Mouse (Mus musculus): ENCODE results near the gene Fez2.

The Fez2 gene

DNA sequence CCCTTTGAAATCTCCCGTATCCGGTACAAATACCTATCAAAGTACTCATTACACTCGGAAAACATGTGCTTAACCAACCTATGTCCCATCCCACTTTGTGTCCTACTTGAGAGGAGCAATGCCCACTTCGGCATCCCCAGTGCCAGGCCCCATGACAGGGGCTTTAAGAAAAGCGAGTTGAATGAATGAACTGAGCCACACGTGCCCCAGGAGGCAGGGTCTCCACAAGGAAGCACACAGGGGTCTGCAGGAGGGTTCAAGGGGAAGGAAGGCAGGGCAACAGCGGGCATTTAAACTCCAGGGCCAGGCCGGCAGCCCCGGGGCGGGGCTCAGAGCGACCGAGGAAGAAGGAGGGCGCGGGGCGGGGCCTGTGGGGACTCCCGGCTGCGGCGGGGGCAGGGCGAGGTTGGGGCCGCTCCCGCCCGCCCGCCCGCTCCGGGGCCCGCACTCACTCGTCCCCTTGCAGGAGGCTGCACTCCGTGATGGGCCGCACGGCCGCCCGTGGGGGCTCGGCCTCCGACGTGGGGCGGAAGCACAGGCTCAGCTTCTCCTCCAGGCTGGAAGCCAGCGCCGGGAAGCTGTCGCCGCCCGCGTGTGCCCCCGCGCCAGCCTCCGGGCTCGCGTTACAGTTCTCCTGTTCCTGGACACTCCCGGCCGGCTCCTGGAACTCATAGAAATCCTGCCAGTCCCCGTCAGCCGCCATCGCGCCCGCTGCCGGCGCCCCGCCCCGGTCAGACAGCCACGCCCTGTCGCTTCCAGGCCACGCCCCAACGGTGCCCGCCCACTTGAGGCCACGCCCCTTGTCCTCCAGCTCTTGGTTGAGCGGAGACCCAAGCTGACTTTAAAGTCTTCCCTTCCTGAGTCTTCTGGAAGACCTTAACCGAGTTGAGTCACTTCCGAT is at the start of gene Fez2:
Fez2 (minus strand) TSS at position 772 of the 901 bp plus-strand sequence.
- in situ Hi-C loops (cut with MboI; ENCODE audit: low pct_unique_long_range_greater_than_20kb in 1 of 2, low sequenced_read_pairs in 2 of 2, unreplicated experiment in 1 of 2), result no loop called here

DNA sequence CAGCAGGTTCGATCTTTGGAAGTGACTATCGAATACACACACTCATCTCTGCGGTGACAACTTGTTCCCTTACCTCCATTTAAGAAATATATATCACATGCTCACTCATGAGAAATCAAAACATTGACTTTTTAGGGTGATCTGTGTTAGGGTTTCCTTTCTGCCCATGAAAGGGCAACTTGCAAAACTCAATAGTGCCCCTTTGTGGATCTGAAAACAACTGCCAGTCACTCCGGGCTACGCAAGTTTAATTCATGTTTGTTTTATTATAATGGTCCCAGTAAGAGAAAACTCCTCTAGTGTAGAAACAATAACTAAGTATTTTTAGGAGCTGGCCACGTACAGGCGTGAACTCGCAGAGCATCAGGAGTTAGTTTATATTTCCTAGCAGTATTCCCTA is 47.5 kb upstream of the Fez2 start:
- in situ Hi-C loops (cut with MboI; ENCODE audit: low pct_unique_long_range_greater_than_20kb in 1 of 2, low sequenced_read_pairs in 2 of 2, unreplicated experiment in 1 of 2), result loop anchor here in 1 of 2 experiments (10.0 kb wide), 1 partner anchor 119 kb away; no protein-coding TSS in a partner anchor

DNA sequence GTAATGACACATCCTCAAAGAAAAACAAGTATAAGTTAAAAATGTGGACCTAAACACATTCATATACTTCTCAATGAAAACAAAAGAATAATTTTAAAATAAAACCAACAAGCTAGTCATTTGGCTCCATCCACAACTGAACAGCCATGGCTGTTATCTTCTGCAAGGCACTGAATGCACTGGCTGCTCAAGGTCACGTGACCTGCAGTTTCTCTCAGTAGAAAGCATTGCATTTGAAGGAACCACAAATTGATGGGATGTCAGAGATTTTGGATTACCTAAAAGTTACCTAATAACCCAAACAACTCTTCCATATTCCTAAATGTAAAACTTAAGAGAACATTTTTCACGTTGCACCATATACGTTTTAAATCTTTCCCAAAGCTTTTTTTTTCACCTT is 47.1 kb upstream of the Fez2 start:
- in situ Hi-C loops (cut with MboI; ENCODE audit: low pct_unique_long_range_greater_than_20kb in 1 of 2, low sequenced_read_pairs in 2 of 2, unreplicated experiment in 1 of 2), result loop anchor here in 1 of 2 experiments (10.0 kb wide), 1 partner anchor 120 kb away; no protein-coding TSS in a partner anchor

DNA sequence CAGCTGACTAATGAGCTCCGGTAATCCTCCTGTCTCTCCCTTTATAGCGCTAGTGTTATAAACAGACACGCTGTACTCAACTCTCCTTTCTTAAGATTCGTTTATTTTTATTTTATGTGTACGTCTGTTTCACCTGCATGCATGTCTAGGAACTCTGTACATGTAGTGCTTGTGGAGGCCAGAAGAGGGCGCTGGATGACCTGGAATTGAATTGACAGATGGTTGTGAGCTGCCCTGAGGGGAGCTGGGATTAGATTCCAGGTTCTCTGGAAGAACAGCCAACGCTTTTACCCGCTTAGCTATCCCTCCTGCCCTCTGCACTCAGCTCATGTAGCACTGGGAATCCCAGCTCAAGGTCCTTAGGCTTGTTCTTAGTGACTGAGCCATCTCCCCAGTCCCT is 42.2 kb upstream of the Fez2 start:
- in situ Hi-C loops (cut with MboI; ENCODE audit: low pct_unique_long_range_greater_than_20kb in 1 of 2, low sequenced_read_pairs in 2 of 2, unreplicated experiment in 1 of 2), result loop anchor here in 1 of 2 experiments (10.0 kb wide), 1 partner anchor 125 kb away; no protein-coding TSS in a partner anchor

DNA sequence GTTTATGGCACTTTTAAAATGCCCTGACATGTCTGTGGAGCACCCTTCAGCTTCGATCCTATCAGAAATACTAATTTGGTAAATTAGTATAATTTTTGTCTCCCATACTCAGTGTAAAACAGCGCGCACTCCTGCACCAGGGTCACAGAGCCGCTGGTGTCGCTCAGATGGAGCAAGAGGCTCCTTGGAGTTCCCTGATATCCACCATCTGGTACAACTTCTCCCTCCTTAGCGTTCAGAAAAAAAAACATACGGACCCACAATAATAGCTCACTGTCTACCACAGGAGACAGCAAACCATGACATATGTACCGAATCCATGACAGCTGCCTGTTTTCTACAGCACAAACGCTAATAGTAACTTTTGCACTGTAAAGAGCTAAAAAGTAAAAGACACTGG is 37.6 kb upstream of the Fez2 start:
- in situ Hi-C loops (cut with MboI; ENCODE audit: low pct_unique_long_range_greater_than_20kb in 1 of 2, low sequenced_read_pairs in 2 of 2, unreplicated experiment in 1 of 2), result no loop called here

DNA sequence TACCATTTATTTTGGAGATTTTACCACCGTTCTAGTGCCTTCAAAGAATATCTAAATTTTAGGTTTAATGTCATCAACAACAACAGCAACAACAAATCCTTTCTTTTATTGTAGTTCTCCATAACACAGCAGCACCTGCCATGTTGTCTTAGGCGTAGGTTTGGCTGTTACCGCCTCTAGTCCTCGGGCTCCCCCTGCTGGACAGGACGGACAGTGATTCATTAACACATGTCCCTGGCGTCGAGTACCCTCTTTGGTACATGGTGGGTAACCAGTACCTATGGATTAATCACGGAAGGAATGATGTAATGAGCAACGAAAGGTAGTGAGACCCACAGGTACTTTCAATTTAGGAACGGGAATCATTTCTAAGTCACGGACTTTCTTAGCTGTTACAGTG is 37.2 kb upstream of the Fez2 start:
- in situ Hi-C loops (cut with MboI; ENCODE audit: low pct_unique_long_range_greater_than_20kb in 1 of 2, low sequenced_read_pairs in 2 of 2, unreplicated experiment in 1 of 2), result no loop called here

DNA sequence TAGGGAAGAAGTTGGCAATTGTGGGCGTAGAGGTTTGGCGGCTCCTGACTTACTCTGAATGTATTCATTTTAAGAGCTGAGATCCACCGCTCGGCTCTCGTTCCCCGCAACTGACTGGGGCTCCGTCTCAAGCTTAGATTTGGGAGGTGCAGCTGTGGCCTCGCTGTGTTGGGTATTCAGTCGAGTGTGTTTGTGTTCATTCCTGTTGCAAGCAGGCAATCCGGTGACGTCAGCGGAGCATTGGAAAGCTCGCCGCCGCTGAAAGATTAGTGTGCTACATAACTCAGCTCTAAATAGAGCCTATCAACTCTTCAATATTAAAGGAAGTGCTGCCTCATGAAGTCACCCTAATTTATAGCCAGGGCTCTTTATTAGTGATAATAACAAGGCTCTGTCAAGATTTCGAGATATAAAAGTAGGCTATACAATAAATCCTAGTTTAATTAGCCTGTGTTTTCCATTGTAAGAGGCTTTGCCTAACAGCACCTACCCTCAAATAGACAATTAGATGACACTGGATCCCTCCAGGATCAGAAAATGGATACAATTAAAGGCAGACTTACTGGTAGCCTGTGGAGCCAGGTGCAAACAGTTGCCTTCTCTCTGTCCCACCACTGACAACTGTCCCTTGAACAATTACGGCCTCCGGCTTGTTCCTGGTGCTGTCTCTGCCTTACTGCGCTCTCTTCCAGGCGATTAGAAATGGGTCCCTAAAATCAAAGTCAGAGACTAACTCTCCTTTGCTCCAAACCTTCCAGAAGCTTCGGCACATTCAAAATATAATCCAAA is 36.4 kb upstream of the Fez2 start:
- in situ Hi-C loops (cut with MboI; ENCODE audit: low pct_unique_long_range_greater_than_20kb in 1 of 2, low sequenced_read_pairs in 2 of 2, unreplicated experiment in 1 of 2), result no loop called here

DNA sequence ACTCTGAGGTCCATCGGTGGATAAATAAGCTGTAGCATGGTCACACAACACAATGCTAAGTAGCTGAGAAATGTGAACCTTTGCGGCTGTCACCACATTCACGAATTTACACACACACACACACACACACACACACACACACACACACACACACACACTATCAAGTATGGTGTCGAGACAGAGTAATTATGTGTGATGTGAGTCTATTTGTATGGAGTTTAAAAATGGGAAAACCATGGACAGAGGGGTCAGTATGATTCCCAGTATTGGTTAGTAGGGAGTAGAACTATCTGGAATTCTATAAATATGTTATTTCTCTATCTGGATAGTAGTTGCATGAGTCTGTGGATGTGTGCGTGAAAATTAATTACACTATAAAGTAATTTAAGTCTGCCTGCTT is 35.6 kb upstream of the Fez2 start:
- in situ Hi-C loops (cut with MboI; ENCODE audit: low pct_unique_long_range_greater_than_20kb in 1 of 2, low sequenced_read_pairs in 2 of 2, unreplicated experiment in 1 of 2), result no loop called here

DNA sequence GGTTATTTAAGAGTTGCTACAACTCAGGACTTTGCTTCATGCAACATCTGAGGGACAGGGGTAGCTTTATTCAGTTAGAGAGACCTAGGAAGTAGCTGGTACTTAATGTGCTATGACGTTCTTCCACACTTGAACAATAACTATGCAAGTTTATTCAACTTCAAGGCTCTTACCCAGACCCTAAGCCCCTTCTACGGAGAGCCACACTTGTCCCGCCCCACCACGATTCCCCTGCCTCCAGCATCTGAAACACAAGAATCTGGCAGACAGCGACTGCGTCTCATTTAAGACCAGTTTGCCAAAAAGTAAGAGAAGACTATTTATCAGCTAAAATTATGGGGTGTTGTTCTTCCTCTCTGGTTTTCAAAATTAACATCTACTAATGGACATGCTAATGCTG is 33.9 kb upstream of the Fez2 start:
- in situ Hi-C loops (cut with MboI; ENCODE audit: low pct_unique_long_range_greater_than_20kb in 1 of 2, low sequenced_read_pairs in 2 of 2, unreplicated experiment in 1 of 2), result no loop called here

DNA sequence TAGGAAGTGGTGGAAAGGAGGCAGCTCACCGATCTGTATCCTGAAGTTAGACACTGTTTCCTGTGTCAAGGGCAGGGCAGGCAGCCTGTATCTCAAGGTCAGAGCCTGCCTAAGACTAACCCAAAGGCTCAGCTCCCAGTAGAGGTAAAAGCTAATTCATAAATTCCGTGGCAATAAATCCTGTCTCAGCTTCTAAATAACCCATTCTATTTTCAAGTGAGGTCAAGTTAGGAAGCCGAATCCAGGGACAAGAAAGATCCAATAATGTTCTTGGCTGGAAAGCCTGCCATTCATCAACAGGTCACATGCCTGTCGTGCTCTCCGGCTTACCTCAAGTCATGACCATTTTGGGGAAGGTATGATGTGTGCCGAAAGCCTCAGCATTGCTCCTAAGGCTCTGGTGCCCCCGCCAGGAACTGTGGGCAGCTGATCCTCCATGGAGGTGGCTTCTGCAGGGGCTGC is 33.4 kb upstream of the Fez2 start:
- in situ Hi-C loops (cut with MboI; ENCODE audit: low pct_unique_long_range_greater_than_20kb in 1 of 2, low sequenced_read_pairs in 2 of 2, unreplicated experiment in 1 of 2), result no loop called here

DNA sequence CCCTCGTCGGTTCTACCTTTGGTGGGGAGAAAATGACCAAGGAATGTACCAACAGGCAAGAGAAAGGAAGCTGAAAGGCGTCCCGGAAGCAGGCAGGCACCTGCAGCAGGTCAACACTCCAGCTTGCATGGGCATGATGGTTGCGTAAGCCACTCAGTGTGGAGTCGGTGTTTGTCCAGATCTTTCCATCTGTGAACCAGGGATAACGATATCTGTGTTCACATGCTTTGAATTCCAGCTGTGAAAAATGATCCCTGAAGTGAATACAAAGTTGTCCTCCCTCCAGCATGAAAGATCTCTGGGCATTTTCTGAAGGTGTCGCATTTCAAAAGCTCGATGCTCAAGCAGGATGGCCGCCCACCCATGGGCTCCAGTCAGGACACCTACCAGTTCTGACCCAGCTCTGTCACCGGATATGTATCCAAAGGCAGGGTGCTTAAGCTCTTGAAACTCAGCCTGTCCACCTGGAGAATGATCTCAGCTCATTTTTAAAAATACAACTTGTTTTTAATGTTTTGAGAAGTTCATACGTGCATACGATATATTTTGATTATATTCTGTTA is 31.8 kb upstream of the Fez2 start:
- in situ Hi-C loops (cut with MboI; ENCODE audit: low pct_unique_long_range_greater_than_20kb in 1 of 2, low sequenced_read_pairs in 2 of 2, unreplicated experiment in 1 of 2), result loop anchor here (10.0 to 25.0 kb wide), 2 partner anchors 405 to 412 kb away; no protein-coding TSS in a partner anchor

DNA sequence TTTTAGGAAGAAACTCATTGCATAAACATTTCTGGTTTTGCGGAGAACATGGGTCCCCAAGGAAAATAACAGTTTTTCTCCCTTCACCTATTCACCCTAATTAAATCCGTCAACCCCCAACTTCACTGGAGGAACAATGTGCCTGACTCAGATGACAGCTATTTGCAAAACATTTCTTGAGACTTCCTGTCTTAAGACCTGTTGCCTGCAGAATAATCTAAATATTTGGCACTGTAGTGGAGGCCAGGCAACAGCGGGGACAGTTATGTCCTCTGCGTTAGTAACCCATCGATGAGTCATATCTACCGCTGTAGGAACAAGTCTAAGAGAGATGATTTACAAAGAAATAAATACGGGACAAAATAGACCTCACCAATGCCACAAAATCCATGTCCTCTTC is 26.9 kb upstream of the Fez2 start:
- in situ Hi-C loops (cut with MboI; ENCODE audit: low pct_unique_long_range_greater_than_20kb in 1 of 2, low sequenced_read_pairs in 2 of 2, unreplicated experiment in 1 of 2), result loop anchor here (10.0 to 25.0 kb wide), 2 partner anchors 400 to 408 kb away; no protein-coding TSS in a partner anchor

DNA sequence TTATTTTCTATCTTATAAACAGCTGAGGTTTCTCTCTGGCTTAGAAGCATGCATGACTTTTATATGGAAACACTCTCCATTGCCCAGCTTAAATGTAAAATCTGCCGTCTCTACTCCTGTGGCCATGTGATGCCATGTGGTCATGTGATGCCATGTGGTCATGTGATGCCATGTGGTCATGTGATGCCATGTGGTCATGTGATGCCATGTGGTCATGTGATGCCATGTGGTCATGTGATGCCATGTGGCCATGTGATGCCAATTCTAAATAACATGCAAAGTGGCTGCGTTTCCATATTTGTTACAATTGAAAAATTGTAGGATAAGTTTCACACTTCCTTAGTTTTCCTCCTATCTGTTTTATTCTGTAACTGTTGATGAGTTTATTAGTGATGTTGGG is 22.8 kb upstream of the Fez2 start:
- in situ Hi-C loops (cut with MboI; ENCODE audit: low pct_unique_long_range_greater_than_20kb in 1 of 2, low sequenced_read_pairs in 2 of 2, unreplicated experiment in 1 of 2), result loop anchor here (10.0 to 25.0 kb wide), 2 partner anchors 396 to 403 kb away; no protein-coding TSS in a partner anchor

DNA sequence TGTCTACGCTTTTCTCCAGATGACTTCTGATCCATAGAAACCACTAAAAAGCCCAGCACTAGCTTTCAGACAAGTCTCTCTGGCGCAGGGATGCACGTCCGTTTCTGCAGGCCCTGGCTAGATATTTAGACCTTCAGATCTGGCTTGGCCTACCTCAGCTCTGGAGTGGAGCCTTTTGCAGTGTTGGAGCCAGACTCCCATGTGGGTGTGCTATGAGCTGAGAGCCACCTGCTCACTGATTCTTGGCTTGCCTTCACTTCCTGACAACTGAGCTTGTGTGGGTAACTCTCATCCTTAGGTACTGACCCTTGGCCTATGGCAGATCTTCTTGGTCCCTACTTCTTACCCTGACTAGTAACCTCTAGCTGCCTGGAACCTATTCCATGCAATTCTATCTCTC is 19.2 kb upstream of the Fez2 start:
- in situ Hi-C loops (cut with MboI; ENCODE audit: low pct_unique_long_range_greater_than_20kb in 1 of 2, low sequenced_read_pairs in 2 of 2, unreplicated experiment in 1 of 2), result loop anchor here (10.0 to 25.0 kb wide), 2 partner anchors 242 to 400 kb away; no protein-coding TSS in a partner anchor

DNA sequence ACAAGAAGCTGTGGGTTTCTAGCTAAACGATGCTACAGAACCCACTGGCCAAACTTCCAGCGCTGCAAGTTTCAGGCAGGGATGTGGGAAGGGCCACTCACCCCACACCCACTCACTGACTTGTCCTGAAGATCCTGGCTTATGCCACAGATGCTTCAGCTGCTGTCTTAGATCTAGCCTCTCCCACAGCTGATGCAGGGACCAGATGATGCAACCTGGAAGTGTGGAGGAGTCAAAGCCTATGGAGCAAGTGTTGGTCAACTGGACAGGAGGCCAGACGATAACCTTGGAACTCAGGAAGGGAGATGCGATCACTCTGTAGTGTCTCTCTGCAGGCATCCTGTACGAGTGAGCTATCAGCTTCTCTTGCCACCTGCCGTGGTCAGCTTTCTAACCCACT is 17.7 kb upstream of the Fez2 start:
- in situ Hi-C loops (cut with MboI; ENCODE audit: low pct_unique_long_range_greater_than_20kb in 1 of 2, low sequenced_read_pairs in 2 of 2, unreplicated experiment in 1 of 2), result loop anchor here (10.0 to 25.0 kb wide), 2 partner anchors 241 to 398 kb away; no protein-coding TSS in a partner anchor

DNA sequence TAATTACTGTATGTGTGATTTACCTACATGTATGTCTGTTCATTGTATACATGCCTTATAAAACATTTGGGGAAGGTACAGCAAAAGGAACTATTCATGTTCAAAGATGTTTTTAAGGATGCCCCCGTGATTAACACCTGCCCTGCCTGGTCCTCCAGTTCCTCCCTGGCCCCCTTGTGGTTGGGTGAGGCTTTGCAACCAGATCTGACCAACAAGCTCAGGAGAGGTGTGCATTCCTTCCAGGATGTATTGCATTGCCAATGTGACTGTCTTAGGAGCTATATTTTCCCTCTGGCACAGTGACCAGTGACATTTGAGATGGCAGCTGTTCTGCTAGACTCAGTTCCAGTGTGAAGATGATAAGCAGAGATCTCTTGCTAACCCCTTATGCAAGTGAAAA is 16.8 kb upstream of the Fez2 start:
- in situ Hi-C loops (cut with MboI; ENCODE audit: low pct_unique_long_range_greater_than_20kb in 1 of 2, low sequenced_read_pairs in 2 of 2, unreplicated experiment in 1 of 2), result loop anchor here (10.0 to 25.0 kb wide), 2 partner anchors 240 to 397 kb away; no protein-coding TSS in a partner anchor

DNA sequence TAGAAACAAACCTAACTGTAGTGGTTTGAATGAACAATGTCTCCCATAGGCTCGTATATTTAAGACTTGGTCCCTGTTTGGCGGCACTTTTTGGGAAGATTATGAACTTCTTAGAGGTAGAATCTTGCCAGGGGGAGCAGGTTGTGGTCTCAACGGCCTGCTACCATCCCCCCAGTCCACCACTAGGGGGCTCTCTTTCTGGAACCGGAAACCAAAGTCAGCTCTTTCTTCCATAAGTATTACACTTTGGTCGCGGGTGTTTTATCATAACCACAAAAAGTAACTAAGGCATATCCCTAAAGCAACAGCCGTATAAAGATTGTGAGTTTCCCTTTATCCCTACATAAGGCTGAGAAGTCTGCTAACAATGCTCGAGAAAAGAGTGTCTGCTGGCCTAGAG is 12.4 kb upstream of the Fez2 start:
- in situ Hi-C loops (cut with MboI; ENCODE audit: low pct_unique_long_range_greater_than_20kb in 1 of 2, low sequenced_read_pairs in 2 of 2, unreplicated experiment in 1 of 2), result loop anchor here (10.0 to 25.0 kb wide), 2 partner anchors 236 to 393 kb away; no protein-coding TSS in a partner anchor

DNA sequence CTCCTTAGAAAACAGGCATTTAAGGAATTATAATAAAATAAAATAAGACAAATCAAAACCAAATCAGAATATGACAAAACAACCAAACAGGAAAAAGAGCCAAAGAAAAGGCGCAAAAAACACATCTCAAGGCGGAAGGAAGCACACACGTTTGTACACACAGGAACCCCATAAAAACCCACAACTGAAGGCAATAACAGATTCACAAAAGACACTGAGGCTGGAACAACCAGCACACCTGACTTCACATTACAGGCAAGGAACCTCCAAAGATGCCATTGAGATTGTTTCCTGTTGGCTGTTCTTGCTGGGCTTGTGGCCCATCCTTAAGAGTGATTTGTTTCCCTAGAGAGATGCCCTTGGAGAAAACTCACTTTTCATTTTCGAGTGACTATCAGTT is 11.1 kb upstream of the Fez2 start:
- in situ Hi-C loops (cut with MboI; ENCODE audit: low pct_unique_long_range_greater_than_20kb in 1 of 2, low sequenced_read_pairs in 2 of 2, unreplicated experiment in 1 of 2), result loop anchor here in 1 of 2 experiments (25.0 kb wide), 1 partner anchor 392 kb away; no protein-coding TSS in a partner anchor
